Mouse (Mus musculus): ENCODE measurements at regions not wholly inside any gene's neighbourhood (a gene's known extent, or its start where the extent isn't known, plus 50 kb on each side); places are given as distances from the start of the nearest gene placed in this dataset.

DNA sequence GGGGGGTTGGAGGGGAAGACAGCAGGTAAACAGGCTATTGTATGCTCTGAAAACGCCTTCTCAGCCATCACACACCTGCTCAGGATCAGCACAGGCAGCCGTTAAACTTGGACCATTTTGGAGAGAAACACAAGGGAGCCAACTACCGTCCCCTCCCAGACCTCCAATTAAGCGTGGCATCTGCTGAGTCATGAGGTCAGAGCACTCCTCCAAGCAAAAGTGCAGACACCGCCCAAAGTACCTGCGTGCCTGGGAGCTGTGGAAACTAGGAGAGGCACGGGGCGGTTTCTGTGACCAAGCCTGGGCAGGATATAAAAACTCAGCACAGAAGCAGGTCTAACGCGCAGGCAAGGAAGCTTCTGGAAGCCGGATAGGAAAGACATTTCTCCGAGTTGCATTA, 54.8 kb upstream of the Sh3bp4 start:
- no peak overlapping the region for H3K9ac ChIP-seq
- H3K36me3 ChIP-seq: no peaks in the 10 kb centered on the region
- no peaks in the 10 kb centered on the region for H3K9me3 ChIP-seq (replicated peaks)
- H3K4me2 ChIP-seq (replicated peaks): no peak overlapping the region
- H3K4me3 ChIP-seq: no peak overlapping the region
- WGBS: 53% methylated on average over 12 of the region's 12 CpGs
- no peaks in the 10 kb centered on the region for H3K4me1 ChIP-seq
- H3K27ac ChIP-seq: no peak overlapping the region
- ATAC-seq (ENCODE audit: low FRiP score): no peak
- H3K27me3 ChIP-seq: no peaks in the 10 kb centered on the region

GRCm38 (mm10) chr1:89015845-89016244, 54.4 kb upstream of the Sh3bp4 start:
- no peak for ATAC-seq (ENCODE audit: low FRiP score)
- H3K27me3 ChIP-seq: no peaks in the 10 kb centered on the region
- 67% methylated on average over 10 of the region's 10 CpGs for WGBS

GRCm38 (mm10) chr1:89019778-89020373, 50.3 kb upstream of the Sh3bp4 start:
- H3K9ac ChIP-seq: no peak overlapping the region
- H3K27ac ChIP-seq: no peak overlapping the region
- no peak overlapping the region for H3K4me3 ChIP-seq
- H3K4me2 ChIP-seq (replicated peaks): no peak overlapping the region
- ATAC-seq (ENCODE audit: low FRiP score): no peak
- H3K4me1 ChIP-seq: peaks cover 3% of the 10 kb centered on the region; the same call in 1 of the 2 replicates
- H3K36me3 ChIP-seq: no peaks in the 10 kb centered on the region
- no peaks in the 10 kb centered on the region for H3K27me3 ChIP-seq
- WGBS: 93% methylated on average over 4 of the region's 4 CpGs
- no peaks in the 10 kb centered on the region for H3K9me3 ChIP-seq (replicated peaks)

More at GRCm38 (mm10) chr1:89015845-89016244, 54.4 kb upstream of the Sh3bp4 start:
- H3K27ac ChIP-seq: no peak overlapping the region
- no peaks in the 10 kb centered on the region for H3K4me1 ChIP-seq
- no peak overlapping the region for H3K4me2 ChIP-seq (replicated peaks)
- H3K36me3 ChIP-seq: no peaks in the 10 kb centered on the region
- H3K4me3 ChIP-seq: no peak overlapping the region
- H3K9me3 ChIP-seq (replicated peaks): no peaks in the 10 kb centered on the region
- H3K9ac ChIP-seq: no peak overlapping the region

All from hindbrain, embryonic 12.5 days (tissue).